Mouse (Mus musculus) gastrocnemius, postnatal 4 days (tissue): ENCODE measurements around the gene Adamts7. TPM values are rescaled to one million over a fixed set of nuclear protein-coding genes. Genes with fewer than 3 reads are reported as not detected.

Experiments used
- DNase-seq, 2 experiments: peaks; one replicate each; pipeline ENCODE4 v3.0.0; 2021 to 2022; ENCODE audit warnings: low spot score in 2 of 2, mixed read lengths in 2 of 2
- total RNA-seq, 2 experiments: library from RNA; stranded (reverse); gene quantifications; 2 replicates each; pipeline ENCODE4 v1.2.3; 2021

The Adamts7 gene
- total RNA-seq, 2 experiments from 2014 or later, result 13.2 to 15.5 TPM

- peak; percentile 29 to 67 for DNase-seq
These were observed 17.1 kb upstream of the Adamts7 start for GRCm38 (mm10) chr9:90145788-90146187.

DNA sequence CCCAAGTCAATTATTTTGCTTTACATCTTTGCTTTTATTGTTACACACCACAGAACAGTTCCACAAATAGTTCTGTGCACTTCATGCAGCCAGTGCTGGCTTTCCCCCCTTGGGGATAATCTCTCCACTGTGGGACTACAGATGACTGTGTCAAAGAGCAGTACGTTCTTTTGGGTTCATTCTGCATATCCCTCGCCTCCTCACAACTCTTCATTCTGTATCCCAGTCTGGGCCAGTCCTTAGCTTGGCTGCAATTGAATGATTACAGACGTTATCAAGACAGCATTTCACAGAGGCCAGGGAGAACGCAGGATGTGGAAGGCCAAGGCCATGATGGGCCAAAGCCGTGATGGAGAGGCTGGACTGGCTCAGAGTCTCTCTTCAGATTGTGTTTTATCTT lies 16.0 kb upstream of the Adamts7 start:
- no peak for DNase-seq

- DNase-seq, result peak; percentile 60 to 77
These were observed 485 bp upstream of the Adamts7 start for GRCm38 (mm10) chr9:90162243-90162925.

DNA sequence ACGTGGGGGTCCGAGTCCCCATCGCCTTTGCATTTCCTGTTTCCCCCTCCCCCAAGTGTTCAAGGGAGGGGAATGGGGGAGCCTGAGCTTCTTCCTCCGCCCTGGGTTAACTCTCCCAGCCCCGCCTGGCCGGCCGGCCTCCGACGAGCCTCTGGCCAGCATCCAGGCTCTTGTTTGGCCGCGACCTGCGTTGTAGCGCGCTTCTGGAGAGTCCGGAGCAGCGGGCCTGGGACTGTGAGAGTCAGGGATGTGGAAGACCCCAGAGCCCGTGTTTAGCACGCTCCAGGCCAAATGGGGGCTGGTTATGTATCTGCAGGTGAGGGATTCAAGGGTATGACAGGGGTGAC lies 853 bp downstream of the Adamts7 start:
- peak; percentile 43 to 73 for DNase-seq

DNA sequence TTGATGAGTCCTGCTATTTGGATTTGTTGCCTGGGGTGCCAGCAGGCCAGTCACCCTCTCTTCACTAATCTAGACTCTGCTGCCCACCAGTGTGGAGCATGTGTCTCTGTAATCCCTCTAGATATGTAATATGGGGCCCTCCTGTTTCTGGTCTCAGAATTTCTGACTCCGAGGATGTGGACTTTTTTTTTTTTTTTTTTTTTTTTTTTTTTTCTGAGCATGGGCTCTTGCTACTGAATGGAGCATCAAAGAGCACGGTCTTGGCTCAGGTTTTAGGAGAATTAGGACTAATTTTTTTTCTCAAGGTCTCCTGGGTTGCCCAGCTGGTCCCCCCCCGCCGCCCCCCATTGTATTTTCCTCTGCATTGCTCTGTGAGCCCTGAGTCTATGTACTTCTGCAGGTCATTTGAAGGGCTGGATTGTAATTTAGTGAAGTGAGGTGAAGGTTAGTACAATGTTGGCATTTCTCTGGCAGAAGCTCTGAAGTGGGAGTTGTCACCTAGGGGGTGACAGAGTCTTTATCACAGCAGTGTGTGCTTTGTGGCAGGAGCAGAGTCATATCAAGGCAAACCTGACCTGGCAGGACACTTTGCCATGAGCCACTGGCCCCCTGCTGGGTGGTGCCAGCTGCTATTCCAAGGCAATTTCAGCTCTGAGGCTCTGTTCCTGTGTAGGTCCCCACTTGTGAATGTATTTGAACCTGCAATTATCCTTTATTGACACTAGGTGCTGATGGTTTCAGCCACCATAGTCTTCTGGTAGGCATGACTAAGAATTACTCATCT lies 2.0 kb downstream of the Adamts7 start:
- no peak for DNase-seq

DNA sequence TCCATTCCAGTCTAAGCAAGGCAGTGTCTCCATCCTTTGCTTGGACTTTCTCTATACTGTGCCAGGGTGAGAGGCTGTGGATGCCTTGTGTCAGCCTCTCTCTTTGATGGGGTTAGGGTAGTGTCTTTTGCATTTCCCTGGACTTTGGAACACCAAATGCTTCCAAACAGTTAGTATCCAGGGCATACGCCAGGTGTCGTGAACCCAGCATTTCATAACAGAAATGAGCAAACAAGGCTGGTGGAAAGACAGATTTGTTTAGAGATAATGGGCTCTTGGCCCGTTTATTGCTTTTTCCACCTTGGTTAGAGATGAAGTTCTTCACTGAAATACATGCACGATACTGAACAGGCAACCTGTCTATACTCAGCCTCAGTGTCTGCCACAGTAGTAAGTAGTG lies 2.7 kb downstream of the Adamts7 start:
- no peak for DNase-seq

DNA sequence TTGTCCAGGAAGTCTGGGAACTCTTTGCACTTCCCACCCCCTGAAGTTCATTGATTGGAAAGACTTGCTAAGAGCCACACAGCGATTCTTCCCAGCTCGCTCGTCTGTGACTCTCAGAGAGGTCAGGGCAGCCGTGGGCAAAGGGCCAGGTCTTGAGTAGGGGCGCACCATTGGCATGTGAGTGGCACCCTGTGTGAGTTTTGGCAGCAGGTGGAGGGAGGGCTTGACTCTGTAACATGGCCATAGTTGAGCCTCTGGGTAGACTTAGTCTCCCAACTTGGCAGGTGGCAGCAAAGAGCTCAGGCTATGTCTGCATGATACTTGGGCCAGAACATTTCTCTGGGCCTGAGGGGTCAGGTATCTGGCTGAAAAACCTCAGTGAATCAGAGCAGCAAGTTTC lies 3.7 kb downstream of the Adamts7 start:
- DNase-seq, result no peak

GRCm38 (mm10) chr9:90169965-90170364 lies 7.1 kb downstream of the Adamts7 start:
- no peak for DNase-seq

GRCm38 (mm10) chr9:90171421-90171820 lies 8.6 kb downstream of the Adamts7 start:
- no peak for DNase-seq

DNA sequence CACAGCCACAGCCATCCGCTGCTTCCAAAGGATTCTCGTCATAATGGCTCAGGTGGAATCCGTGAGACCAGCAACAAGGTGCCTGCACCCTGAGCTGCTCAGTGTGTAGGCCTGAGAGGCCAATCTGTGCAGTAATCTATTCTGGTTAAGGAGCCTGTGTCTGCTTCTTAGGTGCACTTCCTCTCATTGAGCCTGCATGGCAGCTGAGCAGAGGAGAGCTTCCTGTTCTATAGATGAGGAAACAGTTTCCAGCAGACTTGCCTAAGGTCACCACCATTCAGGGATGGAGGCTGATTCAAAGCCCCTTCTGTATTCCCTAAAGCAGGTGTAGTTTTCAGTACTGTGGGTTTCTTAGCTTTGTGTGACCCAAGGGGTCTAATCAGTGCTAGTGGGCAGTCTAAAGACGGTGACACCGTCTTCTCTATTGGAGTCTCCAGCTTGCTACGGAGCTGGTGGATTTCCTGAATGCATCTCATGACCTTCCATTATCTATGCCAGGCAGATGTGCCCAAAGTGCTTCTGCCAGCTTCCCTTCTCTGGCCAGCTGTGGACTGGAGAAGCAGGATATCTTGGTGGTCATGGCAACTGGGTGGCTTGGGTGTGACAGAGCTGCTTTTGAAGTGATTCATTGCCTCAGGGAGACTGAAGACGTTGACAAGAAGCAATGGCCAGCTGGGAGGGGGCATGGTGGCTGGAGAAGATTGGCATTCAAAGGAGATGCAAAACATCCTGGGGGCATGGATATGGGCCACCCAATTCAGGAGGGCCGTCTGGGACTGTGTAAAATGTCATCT lies 9.9 kb downstream of the Adamts7 start:
- no peak for DNase-seq

- DNase-seq, result no peak
These were observed 10.5 kb downstream of the Adamts7 start for GRCm38 (mm10) chr9:90173330-90173729.

DNA sequence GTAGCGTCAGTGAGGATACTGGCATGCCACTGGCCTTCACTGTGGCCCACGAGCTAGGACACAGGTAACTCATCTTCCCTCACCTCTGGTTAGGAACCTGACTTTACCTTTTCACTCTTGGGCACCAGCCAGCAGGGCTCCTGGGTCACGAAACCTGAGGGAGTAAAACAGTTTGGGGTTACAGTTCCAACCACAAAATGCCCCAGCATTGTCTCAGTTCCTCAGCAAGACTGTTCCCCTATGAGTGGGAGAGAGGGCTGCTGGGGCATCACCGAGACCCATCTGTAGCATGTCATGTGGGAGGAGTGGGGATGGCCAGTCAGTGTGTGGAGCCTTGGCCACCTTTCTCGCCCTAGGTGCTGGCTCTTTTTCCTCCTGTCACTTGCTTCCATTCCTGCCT lies 16.5 kb downstream of the Adamts7 start:
- DNase-seq, result no peak

DNA sequence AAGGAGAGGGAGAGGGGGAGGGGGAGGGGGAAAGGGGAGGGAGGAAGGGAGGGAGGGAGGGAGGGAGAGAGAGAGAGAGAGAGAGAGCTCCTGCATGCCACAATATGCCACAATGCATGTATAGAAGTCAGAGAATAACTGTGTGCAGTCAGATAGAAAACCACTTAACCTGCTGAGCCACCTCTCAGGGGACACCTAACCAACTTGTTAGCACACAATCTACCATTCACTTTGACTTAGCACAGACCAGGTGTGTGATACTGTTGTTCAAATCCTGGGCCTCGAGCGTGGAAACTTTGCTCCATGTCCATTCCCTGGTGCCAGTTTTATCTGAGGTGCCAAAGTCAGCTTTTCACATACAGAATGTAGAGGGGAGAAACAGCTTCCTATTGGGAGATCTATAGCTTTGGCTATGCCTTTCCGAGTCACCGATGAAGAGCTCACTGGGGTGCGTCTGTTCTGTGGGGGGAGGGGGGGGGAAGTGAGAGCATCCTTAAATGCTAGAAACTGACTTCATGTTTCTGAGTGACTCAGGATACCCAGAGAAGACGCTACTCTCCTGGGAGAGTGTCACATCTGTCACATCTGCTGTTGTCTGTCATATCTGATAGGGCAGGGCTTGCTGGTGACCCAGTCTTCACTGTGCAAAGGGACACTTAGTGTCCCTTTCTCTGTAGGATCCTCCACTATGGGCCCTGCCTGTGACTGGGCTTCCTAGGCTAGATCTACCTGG lies 19.0 kb downstream of the Adamts7 start:
- DNase-seq, result no peak

- no peak for DNase-seq
These were observed 20.0 kb downstream of the Adamts7 start for GRCm38 (mm10) chr9:90182636-90183421.

DNA sequence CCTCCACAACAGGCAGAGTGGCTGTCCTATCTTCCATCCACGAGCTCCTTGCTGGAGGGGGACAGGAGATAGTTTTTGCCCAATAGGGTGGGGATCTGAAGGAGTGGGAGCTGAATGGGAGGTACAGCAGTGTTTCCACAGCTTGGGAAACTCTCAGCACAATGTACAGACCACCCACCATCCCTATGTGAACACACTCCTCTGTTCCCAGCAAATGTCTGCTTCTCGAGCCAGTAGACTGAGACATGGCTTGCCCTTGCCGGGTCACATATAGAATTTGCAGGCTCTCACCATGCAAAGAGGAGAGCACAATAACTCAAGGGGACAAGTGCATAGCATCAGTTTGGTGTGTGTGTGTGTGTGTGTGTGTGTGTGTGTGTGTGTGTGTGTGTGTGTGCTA lies 20.7 kb downstream of the Adamts7 start:
- DNase-seq, result no peak

DNA sequence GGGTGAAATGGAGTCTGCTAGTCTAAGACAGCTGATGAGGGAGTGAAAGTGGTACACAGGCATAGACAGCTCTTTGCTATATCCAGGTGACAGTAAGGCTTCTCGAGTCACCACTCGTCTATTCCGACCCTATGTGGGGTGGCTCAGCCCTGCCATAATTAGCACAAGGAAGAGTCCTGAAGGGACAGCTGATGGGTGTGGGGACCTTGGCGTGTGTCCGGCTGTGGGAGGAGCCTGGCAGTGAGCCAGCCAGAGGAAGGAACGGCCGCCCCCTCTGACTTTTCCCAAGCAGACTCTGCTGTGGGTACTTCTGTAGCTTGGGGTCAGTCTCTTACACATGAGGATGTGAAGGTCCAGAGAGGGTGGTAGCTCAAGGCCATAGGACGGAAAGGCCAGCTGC lies 21.2 kb downstream of the Adamts7 start:
- DNase-seq, result peak in 1 of 2 experiments; percentile 59

DNA sequence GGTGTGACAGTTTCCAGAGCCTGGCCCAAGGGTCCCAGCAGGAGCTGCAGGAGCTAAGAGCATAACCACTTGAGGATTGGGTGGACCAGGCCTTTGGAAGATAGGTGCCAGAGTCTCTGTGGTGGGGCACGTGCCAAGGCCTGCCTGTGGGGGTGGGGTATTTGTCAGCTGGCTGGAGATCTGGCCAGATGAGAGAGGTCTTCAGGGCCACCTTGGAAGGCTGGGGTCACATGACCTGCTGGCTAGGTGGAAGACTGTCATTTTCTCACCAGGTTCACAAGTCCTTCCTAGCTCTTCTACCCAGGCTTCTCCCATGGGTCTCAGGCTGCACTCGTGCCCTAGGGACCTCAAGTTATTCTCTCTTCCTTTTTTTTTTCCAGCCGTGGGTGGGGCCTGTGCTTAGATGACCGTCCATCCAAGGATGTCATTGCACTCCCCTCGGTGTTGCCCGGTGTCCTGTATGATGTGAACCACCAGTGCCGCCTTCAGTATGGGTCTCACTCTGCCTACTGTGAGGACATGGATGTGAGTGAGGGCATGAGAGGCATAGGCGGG lies 22.6 kb downstream of the Adamts7 start:
- DNase-seq, result no peak

DNA sequence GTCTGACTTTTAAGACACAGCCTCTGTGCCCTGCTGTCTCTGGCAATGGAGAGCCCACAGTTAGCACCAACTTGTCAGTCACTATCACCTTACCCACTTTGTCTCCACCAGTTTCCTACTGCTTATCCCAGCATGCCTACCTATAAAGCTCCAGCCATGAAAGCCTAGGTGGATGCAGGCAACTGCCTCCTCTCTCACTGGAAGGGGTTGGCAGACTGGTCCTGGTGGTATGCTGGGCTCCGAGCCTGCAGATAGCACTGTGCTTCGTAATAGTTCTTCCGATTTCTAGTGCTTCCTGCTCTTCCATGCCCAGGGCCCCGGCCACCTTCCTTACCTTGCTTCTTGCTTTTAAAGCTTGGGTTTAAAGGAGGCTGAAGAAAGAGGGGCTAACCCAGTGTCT lies 26.0 kb downstream of the Adamts7 start:
- no peak for DNase-seq

DNA sequence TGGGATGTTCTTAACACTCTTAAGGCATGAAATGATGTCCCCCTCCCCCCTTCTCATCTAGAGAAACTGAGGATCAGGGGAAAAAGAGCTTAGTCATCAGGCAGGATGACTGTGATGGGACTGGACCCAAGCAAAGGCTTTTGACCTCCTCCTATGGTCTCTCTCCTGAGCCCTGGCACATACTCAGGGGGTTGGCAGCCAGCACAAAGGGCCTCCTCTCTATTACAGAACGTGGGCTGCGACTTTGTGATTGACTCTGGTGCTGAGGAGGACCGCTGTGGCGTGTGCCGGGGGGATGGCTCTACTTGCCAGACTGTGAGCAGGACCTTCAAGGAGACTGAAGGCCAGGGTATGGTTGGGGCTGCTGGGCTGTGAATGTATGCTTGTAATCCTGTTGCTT lies 26.5 kb downstream of the Adamts7 start:
- DNase-seq, result no peak

- DNase-seq, result no peak
These were observed 32.1 kb downstream of the Adamts7 start for GRCm38 (mm10) chr9:90195000-90195399.
